Mouse (Mus musculus) forebrain, embryonic 16.5 days (tissue): ENCODE measurements at regions not wholly inside any gene's neighbourhood (a gene's known extent, or its start where the extent isn't known, plus 50 kb on each side); places are given as distances from the start of the nearest gene placed in this dataset.

Source experiments
- ATAC-seq: fragments of 200-750 bp; cut with Nextera tagmentation; 2 replicates; pipeline ENCODE4 v1.8.0; 2017; ENCODE audit warnings: mild to moderate bottlenecking, moderate library complexity
- H3K27ac ChIP-seq: fragments of 300-500 bp; sonication (generic); 2 replicates; pipeline ENCODE4 v1.5.1; 2014; ENCODE audit warnings: low read length, control low read depth
- H3K27me3 ChIP-seq: fragments of 300-500 bp; sonication (generic); replicated peaks from 2 replicates; pipeline ENCODE4 v1.6.1; 2014; ENCODE audit warnings: low read length; ENCODE audit not compliant: control insufficient read depth, insufficient read depth
- H3K36me3 ChIP-seq: fragments of 300-500 bp; sonication (generic); 2 replicates; pipeline ENCODE4 v1.6.1; 2014; ENCODE audit not compliant: control insufficient read depth, insufficient read depth
- H3K4me1 ChIP-seq: fragments of 300-500 bp; sonication (generic); replicated peaks from 2 replicates; pipeline ENCODE4 v1.6.1; 2014; ENCODE audit warnings: low read length; ENCODE audit not compliant: control insufficient read depth, insufficient read depth
- H3K4me2 ChIP-seq: fragments of 300-500 bp; sonication (generic); 2 replicates; pipeline ENCODE4 v1.6.1; 2014; ENCODE audit warnings: mild to moderate bottlenecking, low read length, control low read depth
- H3K4me3 ChIP-seq: fragments of 300-500 bp; sonication (generic); replicated peaks from 2 replicates; pipeline ENCODE4 v1.5.1; 2014; ENCODE audit warnings: mild to moderate bottlenecking, low read length, control low read depth
- H3K9ac ChIP-seq: fragments of 300-500 bp; sonication (generic); replicated peaks from 2 replicates; pipeline ENCODE4 v1.6.1; 2014; ENCODE audit warnings: low read depth, low read length, control low read depth
- H3K9me3 ChIP-seq: fragments of 300-500 bp; sonication (generic); 2 replicates; pipeline ENCODE4 v1.6.1; 2016; ENCODE audit warnings: low read length; ENCODE audit not compliant: control insufficient read depth
- WGBS: fragments of 180-500 bp; shearing (Covaris S2); extraction: QIAGEN DNeasy Blood & Tissue Kit; methylation state at CpG from one replicate; pipeline ENCODE4 v1.1.7; 2014; 5-methylcytosine and 5-hydroxymethylcytosine counted together

GRCm38 (mm10) chr6:24037919-24038318, 68.1 kb upstream of the Tas2r118 start:
- Histone ChIP-seq H3K36me3 (no peaks in the 10 kb centered on the region), H3K27ac (no peak overlapping the region), H3K9me3 (no peaks in the 10 kb centered on the region), H3K9ac (no peak overlapping the region), H3K27me3 (no peaks in the 10 kb centered on the region), H3K4me1 (no peaks in the 10 kb centered on the region), H3K4me2 (no peak overlapping the region), H3K4me3 (no peak overlapping the region)
- no peak for ATAC-seq
- WGBS = 87% methylated on average over 3 of the region's 3 CpGs

GRCm38 (mm10) chr6:24026352-24026751, 56.5 kb upstream of the Tas2r118 start:
- Histone ChIP-seq H3K9ac (no peak overlapping the region), H3K4me3 (no peak overlapping the region), H3K27ac (no peak overlapping the region), H3K4me1 (no peaks in the 10 kb centered on the region), H3K36me3 (no peaks in the 10 kb centered on the region), H3K4me2 (no peak overlapping the region), H3K27me3 (no peaks in the 10 kb centered on the region), H3K9me3 (no peaks in the 10 kb centered on the region)
- WGBS = 84% methylated on average over 1 of the region's 1 CpGs
- ATAC-seq = no peak

GRCm38 (mm10) chr6:24025721-24026120, 55.9 kb upstream of the Tas2r118 start:
- H3K9me3 ChIP-seq = no peaks in the 10 kb centered on the region
- H3K36me3 ChIP-seq = no peaks in the 10 kb centered on the region

More at GRCm38 (mm10) chr6:24025721-24026120, 55.9 kb upstream of the Tas2r118 start:
- Histone ChIP-seq H3K4me1 (no peaks in the 10 kb centered on the region), H3K9ac (no peak overlapping the region), H3K27ac (no peak overlapping the region), H3K4me2 (no peak overlapping the region), H3K27me3 (no peaks in the 10 kb centered on the region), H3K4me3 (no peak overlapping the region)
- peak; percentile 79 for ATAC-seq
